In the genomic region with DNA sequence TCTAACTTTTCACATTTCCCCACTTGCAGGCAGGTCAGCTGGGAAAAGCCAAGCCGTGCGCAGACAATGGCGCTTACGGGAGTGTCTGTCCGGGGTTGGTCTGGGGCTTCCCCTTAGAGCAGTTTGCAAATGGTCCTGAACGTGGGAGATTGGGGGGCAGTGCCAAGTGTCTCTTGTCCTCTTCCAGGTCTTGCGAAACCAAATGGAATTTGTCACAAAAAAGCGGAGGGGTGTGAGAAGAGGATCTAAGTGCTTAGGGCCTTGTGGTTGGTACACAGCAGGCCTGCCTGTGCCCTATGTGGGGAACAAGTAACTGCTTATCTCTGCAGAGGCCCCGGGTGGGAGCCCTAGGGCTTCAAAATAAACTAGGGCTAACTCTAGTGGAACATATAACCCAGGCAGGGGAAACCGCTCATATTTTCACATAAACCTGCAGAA, we compare ENCODE assay signal across 10 mouse cellular contexts. TPM values are rescaled to one million over a fixed set of nuclear protein-coding genes. Genes with fewer than 3 reads are reported as not detected.
A peak's percentile ranks its signal among the peaks of the same experiment; 100 is the strongest.
DNase-seq lines count a peak whose midpoint lies in the region; ATAC-seq and TF ChIP-seq lines count a peak whose summit lies in the region.
"Had no signal": no experiment of that assay in that cellular context is flagged by ENCODE, and none has a peak within 500 bp of the region (broad histone marks: within the 10 kb centered on the region; RNA-seq: fewer than 3 reads in every experiment).

No protein-coding gene starts in this region.

- peaks cover 76% of the 10 kb centered on the region for H3K27me3 ChIP-seq in midbrain, embryonic 10.5 days (ENCODE audit: low read depth, poor library complexity, severe bottlenecking)
- H3K27me3 ChIP-seq in midbrain, postnatal 0 days (ENCODE audit: insufficient read depth, low read length) = no peaks in the 10 kb centered on the region; the same call in 1 of the 2 replicates
- H3K27me3 ChIP-seq in forebrain, embryonic 10.5 days (ENCODE audit: poor library complexity, severe bottlenecking) = peaks cover 73% of the 10 kb centered on the region
- H3K27me3 ChIP-seq in lung, embryonic 15.5 days = no peaks in the 10 kb centered on the region
- no peaks in the 10 kb centered on the region for H3K27me3 ChIP-seq in stomach, embryonic 15.5 days (replicated peaks)
- H3K27me3 ChIP-seq: liver, embryonic 15.5 days had no signal

- H3K27ac ChIP-seq in midbrain, embryonic 10.5 days (replicated peaks) = peak overlapping the region; percentile 85
- H3K27ac ChIP-seq in midbrain, postnatal 0 days (ENCODE audit: low read depth, low read length) = no peak overlapping the region
- H3K27ac ChIP-seq in forebrain, embryonic 10.5 days = peak overlapping the region; percentile 79
- H3K27ac ChIP-seq in lung, embryonic 15.5 days = peak overlapping the region; percentile 42
- peak overlapping the region; percentile 48; the same call in 1 of the 2 replicates for H3K27ac ChIP-seq in stomach, embryonic 15.5 days
- H3K27ac ChIP-seq: liver, embryonic 15.5 days had no signal

- WGBS in midbrain, embryonic 10.5 days = 5% methylated on average over 10 of the region's 10 CpGs
- WGBS in midbrain, postnatal 0 days = 23% methylated on average over 10 of the region's 10 CpGs
- 7% methylated on average over 10 of the region's 10 CpGs for WGBS in forebrain, embryonic 10.5 days
- WGBS in lung, embryonic 15.5 days = 17% methylated on average over 10 of the region's 10 CpGs
- WGBS in stomach, embryonic 15.5 days = 38% methylated on average over 10 of the region's 10 CpGs

- no peak overlapping the region for H3K4me2 ChIP-seq in midbrain, postnatal 0 days (ENCODE audit: low read depth, low read length, poor library complexity, severe bottlenecking)
- no peak overlapping the region for H3K4me2 ChIP-seq in lung, embryonic 15.5 days
- no peak overlapping the region for H3K4me2 ChIP-seq in stomach, embryonic 15.5 days
- H3K4me2 ChIP-seq: liver, embryonic 15.5 days had no signal

- H3K4me3 ChIP-seq in midbrain, embryonic 10.5 days = peak overlapping the region; percentile 37
- H3K4me3 ChIP-seq in midbrain, postnatal 0 days (ENCODE audit: low read depth, low read length) = no peak overlapping the region
- peak overlapping the region; percentile 34 for H3K4me3 ChIP-seq in forebrain, embryonic 10.5 days
- H3K4me3 ChIP-seq in lung, embryonic 15.5 days = no peak overlapping the region
- no peak overlapping the region for H3K4me3 ChIP-seq in stomach, embryonic 15.5 days (replicated peaks)
- H3K4me3 ChIP-seq: liver, embryonic 15.5 days had no signal

- peak; percentile 70 for DNase-seq in midbrain, embryonic 10.5 days (ENCODE audit: low spot score)
- no peak for DNase-seq in midbrain, postnatal 0 days (ENCODE audit: low spot score)
- peak; percentile 53 for DNase-seq in forebrain, embryonic 10.5 days (ENCODE audit: extremely low spot score, low spot score)
- DNase-seq in thymus, postnatal 4 days = no peak
- no peak for DNase-seq in cerebellum, postnatal 36 days
- no peak for DNase-seq in spleen, adult 18-20 months

- peaks cover 37% of the 10 kb centered on the region for H3K4me1 ChIP-seq in midbrain, embryonic 10.5 days
- H3K4me1 ChIP-seq in midbrain, postnatal 0 days (ENCODE audit: insufficient read depth, low read length) = no peaks in the 10 kb centered on the region
- peaks cover 30% of the 10 kb centered on the region for H3K4me1 ChIP-seq in forebrain, embryonic 10.5 days
- H3K4me1 ChIP-seq in lung, embryonic 15.5 days = peaks cover 14% of the 10 kb centered on the region
- H3K4me1 ChIP-seq in stomach, embryonic 15.5 days = no peaks in the 10 kb centered on the region; the same call in 1 of the 2 replicates

- H3K36me3 ChIP-seq in midbrain, embryonic 10.5 days = peaks cover 12% of the 10 kb centered on the region; the same call in 1 of the 2 replicates
- H3K36me3 ChIP-seq in midbrain, postnatal 0 days (ENCODE audit: insufficient read depth, low read length) = 0 out of 2 replicates have a peak, but pooled peaks cover 3% of the 10 kb centered on the region
- 0 out of 2 replicates have a peak, but pooled peaks cover 3% of the 10 kb centered on the region for H3K36me3 ChIP-seq in forebrain, embryonic 10.5 days (replicated peaks)
- peaks cover 4% of the 10 kb centered on the region; the same call in 1 of the 2 replicates for H3K36me3 ChIP-seq in lung, embryonic 15.5 days
- H3K36me3 ChIP-seq in stomach, embryonic 15.5 days = no peaks in the 10 kb centered on the region

- no peak for TF ChIP-seq CTCF in midbrain, postnatal 0 days (IDR thresholded peaks at IDR 0.05)

- ATAC-seq in midbrain, postnatal 0 days (ENCODE audit: low FRiP score) = no peak
- peak; percentile 81; the same call in 1 of the 2 replicates for ATAC-seq in lung, embryonic 15.5 days (ENCODE audit: borderline replicate concordance, extremely low read depth, low FRiP score, low TSS enrichment)
- ATAC-seq in stomach, embryonic 15.5 days (ENCODE audit: insufficient read depth, low FRiP score, low read depth) = no peak
- ATAC-seq: intestine, postnatal 0 days had no signal

- H3K9me3 ChIP-seq in midbrain, embryonic 10.5 days (replicated peaks) = no peaks in the 10 kb centered on the region
- H3K9me3 ChIP-seq in midbrain, postnatal 0 days (ENCODE audit: low read length) = no peaks in the 10 kb centered on the region
- no peaks in the 10 kb centered on the region for H3K9me3 ChIP-seq in forebrain, embryonic 10.5 days
- H3K9me3 ChIP-seq in lung, embryonic 15.5 days = no peaks in the 10 kb centered on the region
- H3K9me3 ChIP-seq in stomach, embryonic 15.5 days = no peaks in the 10 kb centered on the region
- H3K9me3 ChIP-seq: liver, embryonic 15.5 days had no signal

- no peak overlapping the region for H3K9ac ChIP-seq in midbrain, postnatal 0 days (replicated peaks; ENCODE audit: low read length, poor library complexity, severe bottlenecking)
- H3K9ac ChIP-seq in lung, embryonic 15.5 days = no peak overlapping the region
- H3K9ac ChIP-seq in stomach, embryonic 15.5 days = no peak overlapping the region
- H3K9ac ChIP-seq: liver, embryonic 15.5 days had no signal

RNA-seq across cellular contexts. Expression of gene Shisa3, which starts 26.2 kb away (rescaled TPM):
- polyA plus RNA-seq in midbrain, embryonic 10.5 days (2016; fragmentation: Nextera tagmentation; extraction: Ambion mirVana) = 16.2 and 30.1 TPM in 2 replicates
- total RNA-seq in midbrain, postnatal 0 days (2014; rRNA removed) = 27.1 and 28.0 TPM in 2 replicates
- 9.4 and 9.8 TPM in 2 replicates for polyA plus RNA-seq in midbrain, postnatal 0 days (2015; fragmentation: Nextera tagmentation; extraction: Ambion mirVana)
- 1.1 and 1.2 TPM in 2 replicates for polyA plus RNA-seq in forebrain, embryonic 10.5 days (2016; fragmentation: Nextera tagmentation; extraction: Ambion mirVana)
- 2.8 and 3.1 TPM in 2 replicates for polyA plus RNA-seq in lung, embryonic 15.5 days (2015; fragmentation: Nextera tagmentation; extraction: Ambion mirVana)
- 25.1 and 27.3 TPM in 2 replicates for polyA plus RNA-seq in stomach, embryonic 15.5 days (2015; fragmentation: Nextera tagmentation; extraction: Ambion mirVana)

Comparison
In these comparisons a context has a peak if more than half of its experiments do, and no peak if none do; other contexts are left out.
1. DNase-seq: peak in midbrain, embryonic 10.5 days (single experiment) and forebrain, embryonic 10.5 days (single experiment); none in midbrain, postnatal 0 days (single experiment), thymus, postnatal 4 days (single experiment), cerebellum, postnatal 36 days (0 of 2) and spleen, adult 18-20 months (0 of 2).
2. H3K4me3 ChIP-seq: peak in midbrain, embryonic 10.5 days (single experiment) and forebrain, embryonic 10.5 days (single experiment); none in midbrain, postnatal 0 days (single experiment), lung, embryonic 15.5 days (single experiment) and stomach, embryonic 15.5 days (single experiment).